Mouse (Mus musculus) myocyte (in vitro differentiated cells): ENCODE measurements around the gene Cgnl1. TPM values are rescaled to one million over a fixed set of nuclear protein-coding genes. Genes with fewer than 3 reads are reported as not detected.

Experiments
- H3K27me3 ChIP-seq: one replicate; pipeline ENCODE4 v1.6.1; 2011; ENCODE audit not compliant: control insufficient read depth, insufficient read depth, insufficient read length
- H3K36me3 ChIP-seq: one replicate; pipeline ENCODE4 v1.6.1; 2011; ENCODE audit not compliant: control insufficient read depth, insufficient read depth
- H3K4me2 ChIP-seq: one replicate; pipeline ENCODE4 v1.6.1; 2011; ENCODE audit warnings: low read depth, control low read depth
- H3K4me3 ChIP-seq: one replicate; pipeline ENCODE4 v1.5.1; 2011; ENCODE audit warnings: mild to moderate bottlenecking, control low read depth, moderate library complexity
- H3K79me2 ChIP-seq: one replicate; pipeline ENCODE4 v1.6.1; 2011; ENCODE audit not compliant: control insufficient read depth, insufficient read depth
- H3ac ChIP-seq: one replicate; pipeline ENCODE4 v1.6.1; 2011; ENCODE audit not compliant: control insufficient read depth, insufficient read length
- CEBPB ChIP-seq: IDR thresholded peaks from 2 replicates; pipeline ENCODE4 v1.6.1; 2011; ENCODE audit warnings: mild to moderate bottlenecking, moderate library complexity; ENCODE audit not compliant: poor library complexity, insufficient read depth, severe bottlenecking
- E2F4 ChIP-seq: IDR thresholded peaks from one replicate; pipeline ENCODE4 v1.6.1; 2011; ENCODE audit warnings: mild to moderate bottlenecking, control low read depth, moderate library complexity; ENCODE audit not compliant: insufficient read depth
- MAX ChIP-seq: IDR thresholded peaks from one replicate; pipeline ENCODE4 v1.6.1; 2011; ENCODE audit warnings: low read depth, mild to moderate bottlenecking, control low read depth
- MYOD1 ChIP-seq, 3 experiments: IDR thresholded peaks; one replicate each; pipeline ENCODE4 v1.6.1; 2011; ENCODE audit warnings: control low read depth in 2 of 3, low read depth in 2 of 3, mild to moderate bottlenecking in 2 of 3, moderate library complexity in 1 of 3; ENCODE audit not compliant: insufficient read length in 2 of 3, control insufficient read depth in 1 of 3
- MYOG ChIP-seq, 3 experiments: IDR thresholded peaks; one replicate each; pipeline ENCODE4 v1.6.1; 2011; ENCODE audit warnings: control low read depth in 2 of 3, low read depth in 2 of 3, mild to moderate bottlenecking in 2 of 3; ENCODE audit not compliant: insufficient read length in 2 of 3, control insufficient read depth in 1 of 3, insufficient read depth in 1 of 3
- POLR2A ChIP-seq: IDR thresholded peaks from one replicate; pipeline ENCODE4 v1.6.1; 2011; ENCODE audit warnings: low read depth, mild to moderate bottlenecking, control low read depth, moderate library complexity; ENCODE audit not compliant: insufficient read length
- POLR2AphosphoS2 ChIP-seq: IDR thresholded peaks from one replicate; pipeline ENCODE4 v1.6.1; 2011; ENCODE audit warnings: low read depth, control low read depth; ENCODE audit not compliant: insufficient read length
- REST ChIP-seq: IDR thresholded peaks from one replicate; pipeline ENCODE4 v1.6.1; 2011; ENCODE audit warnings: mild to moderate bottlenecking, control low read depth, moderate library complexity; ENCODE audit not compliant: insufficient read depth, insufficient read length
- SRF ChIP-seq: IDR thresholded peaks from one replicate; pipeline ENCODE4 v1.6.1; 2011; ENCODE audit warnings: low read depth; ENCODE audit not compliant: control insufficient read depth, insufficient read length
- TCF12 ChIP-seq: IDR thresholded peaks from one replicate; pipeline ENCODE4 v1.6.1; 2011; ENCODE audit warnings: mild to moderate bottlenecking, control low read depth; ENCODE audit not compliant: poor library complexity, insufficient read depth, severe bottlenecking
- TCF3 ChIP-seq: IDR thresholded peaks from one replicate; pipeline ENCODE4 v1.6.1; 2011; ENCODE audit warnings: low read depth, control low read depth; ENCODE audit not compliant: insufficient read length
- USF1 ChIP-seq: IDR thresholded peaks from one replicate; pipeline ENCODE4 v1.6.1; 2011; ENCODE audit warnings: low read depth, mild to moderate bottlenecking, control low read depth, moderate library complexity
- polyA plus RNA-seq: library from polyadenylated mRNA; unstranded; fragments of >200 nt; fragmentation: generic; extraction: Trizol; gene quantifications from one replicate; pipeline ENCODE4 v1.2.1, GENCODE M21; 2012; ENCODE audit warnings: missing spikeins

Cgnl1 gene
- polyA plus RNA-seq, 1 experiment, result 3.7 TPM

DNA sequence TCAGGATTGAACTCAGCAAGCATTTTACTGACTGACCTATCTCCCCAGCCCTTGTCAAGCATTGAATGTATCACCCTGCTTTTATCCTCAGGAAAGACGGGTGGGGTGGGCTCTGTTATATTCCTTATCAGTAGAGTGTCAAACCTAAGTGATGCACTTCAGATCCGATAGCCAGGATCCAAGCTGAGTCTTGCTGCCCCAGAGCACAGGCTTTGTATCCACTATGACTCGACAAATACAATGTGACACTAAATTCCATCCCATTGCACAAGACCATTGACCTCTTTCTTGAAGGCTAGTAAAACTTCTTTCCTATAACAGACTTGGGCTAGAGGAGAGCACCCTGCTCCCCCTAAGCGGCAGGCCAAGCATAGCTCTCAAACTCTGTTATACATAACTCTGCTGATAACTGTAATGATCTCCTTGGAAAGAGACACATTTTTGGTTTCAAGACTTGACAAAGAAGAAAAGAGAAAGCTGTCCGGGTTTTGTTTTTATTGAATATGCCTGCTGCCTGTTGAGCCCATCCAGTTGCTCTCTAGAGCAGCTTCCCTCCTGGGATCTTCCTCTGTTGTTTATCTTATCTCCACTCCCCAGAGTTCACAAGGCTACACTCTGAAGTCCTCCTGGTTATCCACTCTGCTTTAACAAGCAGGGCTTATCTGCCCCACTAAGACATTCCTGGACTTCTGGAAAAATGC is 94.3 kb downstream of the Cgnl1 start:
- Histone ChIP-seq H3K79me2 (no peaks in the 10 kb centered on the region), H3K27me3 (no peaks in the 10 kb centered on the region), H3ac (no peak overlapping the region), H3K4me3 (no peak overlapping the region), H3K4me2 (no peak overlapping the region), H3K36me3 (no peaks in the 10 kb centered on the region)
- TF ChIP-seq POLR2AphosphoS2, result no peak
- no peak for TF ChIP-seq TCF12
- no peak for TF ChIP-seq SRF
- no peak for TF ChIP-seq TCF3
- no peak for TF ChIP-seq MYOD1 (IDR thresholded peaks at IDR 0.05; ENCODE audit: control insufficient read depth in 1 of 3, insufficient read length in 2 of 3, low read depth in 2 of 3)
- TF ChIP-seq E2F4, result no peak
- TF ChIP-seq MAX, result no peak
- TF ChIP-seq POLR2A, result no peak
- TF ChIP-seq USF1, result no peak
- TF ChIP-seq REST, result no peak
- no peak for TF ChIP-seq MYOG (IDR thresholded peaks at IDR 0.05; ENCODE audit: control insufficient read depth in 1 of 3, insufficient read depth in 1 of 3, insufficient read length in 2 of 3, low read depth in 2 of 3)
- no peak for TF ChIP-seq CEBPB

DNA sequence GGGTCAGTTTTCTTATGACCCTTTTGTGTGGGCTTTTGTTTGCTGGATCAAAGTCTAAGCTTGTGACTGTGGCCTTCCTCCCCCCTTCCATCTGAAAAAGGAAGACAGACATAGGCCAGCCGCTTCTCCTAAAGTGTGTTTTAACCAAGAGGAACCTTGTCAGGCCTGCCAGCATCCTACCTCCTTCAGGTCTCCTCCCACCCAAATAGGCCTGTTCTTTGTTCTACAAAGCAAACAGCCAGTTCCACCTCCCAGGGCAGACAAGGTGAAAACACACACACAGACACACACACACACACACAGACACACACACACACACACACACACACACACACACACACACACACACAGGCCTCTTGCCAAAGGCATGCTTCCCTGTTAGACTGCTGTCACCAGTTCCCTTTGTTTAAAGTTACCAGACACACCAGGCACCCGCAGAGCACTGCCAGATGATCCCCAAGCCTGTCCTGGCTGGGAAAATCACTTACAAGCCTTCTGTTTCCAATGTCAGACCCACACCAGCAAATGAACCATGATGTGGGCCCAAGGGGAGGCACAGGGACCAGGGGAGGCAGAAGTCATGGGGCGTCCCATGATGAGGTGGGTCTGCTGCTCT is 95.5 kb downstream of the Cgnl1 start:
- TF ChIP-seq TCF3, result no peak
- TF ChIP-seq POLR2AphosphoS2, result no peak
- no peak for TF ChIP-seq TCF12
- TF ChIP-seq USF1, result no peak
- no peak for TF ChIP-seq MYOD1 (IDR thresholded peaks at IDR 0.05; ENCODE audit: control insufficient read depth in 1 of 3, insufficient read length in 2 of 3, low read depth in 2 of 3)
- no peak for TF ChIP-seq SRF
- no peak for TF ChIP-seq MYOG (IDR thresholded peaks at IDR 0.05; ENCODE audit: control insufficient read depth in 1 of 3, insufficient read depth in 1 of 3, insufficient read length in 2 of 3, low read depth in 2 of 3)
- TF ChIP-seq E2F4, result no peak
- no peak for TF ChIP-seq CEBPB
- TF ChIP-seq MAX, result no peak
- TF ChIP-seq POLR2A, result no peak
- no peak for TF ChIP-seq REST
- Histone ChIP-seq H3K79me2 (no peaks in the 10 kb centered on the region), H3K27me3 (no peaks in the 10 kb centered on the region), H3K36me3 (no peaks in the 10 kb centered on the region), H3ac (no peak overlapping the region), H3K4me3 (no peak overlapping the region), H3K4me2 (no peak overlapping the region)

- TF ChIP-seq MYOD1 (IDR thresholded peaks at IDR 0.05; ENCODE audit: control insufficient read depth in 1 of 3, insufficient read length in 2 of 3, low read depth in 2 of 3), result no peak
- no peak for TF ChIP-seq REST
- no peak for TF ChIP-seq USF1
- TF ChIP-seq TCF12, result no peak
- no peak for TF ChIP-seq TCF3
- no peak for TF ChIP-seq POLR2A
- TF ChIP-seq CEBPB, result no peak
- TF ChIP-seq MAX, result no peak
- TF ChIP-seq SRF, result no peak
- no peak for TF ChIP-seq E2F4
- no peak for TF ChIP-seq POLR2AphosphoS2
- TF ChIP-seq MYOG (IDR thresholded peaks at IDR 0.05; ENCODE audit: control insufficient read depth in 1 of 3, insufficient read depth in 1 of 3, insufficient read length in 2 of 3, low read depth in 2 of 3), result no peak
- H3K79me2 ChIP-seq, result no peaks in the 10 kb centered on the region
- no peak overlapping the region for H3K4me3 ChIP-seq
- no peaks in the 10 kb centered on the region for H3K27me3 ChIP-seq
- H3K36me3 ChIP-seq, result no peaks in the 10 kb centered on the region
- H3ac ChIP-seq, result no peak overlapping the region
- no peak overlapping the region for H3K4me2 ChIP-seq
Measured at GRCm38 (mm10) chr9:71675216-71675615, 96.2 kb downstream of the Cgnl1 start.

- no peak overlapping the region for H3K4me2 ChIP-seq
- no peaks in the 10 kb centered on the region for H3K36me3 ChIP-seq
- H3K79me2 ChIP-seq, result no peaks in the 10 kb centered on the region
- no peaks in the 10 kb centered on the region for H3K27me3 ChIP-seq
- TF ChIP-seq CEBPB (no peak), MYOD1 (IDR thresholded peaks at IDR 0.05; ENCODE audit: control insufficient read depth in 1 of 3, insufficient read length in 2 of 3, low read depth in 2 of 3) (no peak), MAX (no peak), POLR2A (no peak), POLR2AphosphoS2 (no peak), E2F4 (no peak), MYOG (IDR thresholded peaks at IDR 0.05; ENCODE audit: control insufficient read depth in 1 of 3, insufficient read depth in 1 of 3, insufficient read length in 2 of 3, low read depth in 2 of 3) (no peak), TCF3 (no peak), SRF (no peak), TCF12 (no peak), USF1 (no peak), REST (no peak)
- no peak overlapping the region for H3ac ChIP-seq
- no peak overlapping the region for H3K4me3 ChIP-seq
Measured at GRCm38 (mm10) chr9:71674476-71674875, 96.9 kb downstream of the Cgnl1 start.
